Mouse (Mus musculus) B cell, adult 2 months (primary cell): Measurements from ENCODE around the gene Nptx2.

Experiments used
- DNase-seq, 2 experiments: peaks; one replicate each; pipeline ENCODE4 v3.0.0; 2022

The Nptx2 gene

GRCm38 (mm10) chr5:144591248-144591880 lies 45.7 kb downstream of the Nptx2 start:
- no peak for DNase-seq

GRCm38 (mm10) chr5:144594796-144595195 lies 49.1 kb downstream of the Nptx2 start:
- no peak for DNase-seq
